Mouse (Mus musculus): ENCODE measurements around the gene Syce1l.

DNA sequence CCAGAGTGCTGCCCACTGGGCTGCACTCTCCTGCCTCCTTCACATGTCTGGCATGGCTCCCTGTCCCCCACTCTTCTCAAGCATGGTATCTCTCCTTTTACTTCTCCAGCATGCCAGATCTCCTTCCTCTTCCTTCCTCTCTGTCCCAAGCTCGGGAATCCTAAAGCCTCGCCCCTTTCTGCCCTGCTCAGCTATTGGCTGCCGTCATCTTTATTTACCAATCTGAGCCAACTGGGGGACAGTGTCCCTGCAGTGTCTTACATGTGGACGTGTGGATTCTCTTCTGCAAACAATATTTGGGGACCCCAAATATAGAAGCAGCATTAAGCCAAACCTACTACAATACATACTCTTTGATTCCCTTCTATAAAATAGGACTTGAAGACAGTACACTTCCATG lies 10.1 kb downstream of the Syce1l start:
- TF ChIP-seq CTCF (IDR thresholded peaks at IDR 0.05; ENCODE audit: low read depth), result no peak
- no peak for TF ChIP-seq EP300 (IDR thresholded peaks at IDR 0.05; ENCODE audit: low read depth)

Measured in liver, embryonic 14.5 days (tissue).